Mouse (Mus musculus) stomach, embryonic 16.5 days (tissue): ENCODE measurements around the gene Olfr1043. TPM values are rescaled to one million over a fixed set of nuclear protein-coding genes. Genes with fewer than 3 reads are reported as not detected.

Source experiments
- ATAC-seq: fragments of 200-750 bp; cut with Nextera tagmentation; 2 replicates; pipeline ENCODE4 v1.8.0; 2017; ENCODE audit warnings: moderate number of reproducible peaks, moderate TSS enrichment; ENCODE audit not compliant: insufficient read depth, low FRiP score
- H3K27ac ChIP-seq: fragments of 300-500 bp; sonication (generic); 2 replicates; pipeline ENCODE4 v1.5.1; 2014; ENCODE audit warnings: low read length
- H3K27me3 ChIP-seq: fragments of 300-500 bp; sonication (generic); 2 replicates; pipeline ENCODE4 v1.6.1; 2014; ENCODE audit warnings: low read length, control low read depth, mixed read lengths; ENCODE audit not compliant: control insufficient read depth, insufficient read depth
- H3K36me3 ChIP-seq: fragments of 300-500 bp; sonication (generic); 2 replicates; pipeline ENCODE4 v1.6.1; 2014; ENCODE audit warnings: low read length; ENCODE audit not compliant: control insufficient read depth, insufficient read depth
- H3K4me1 ChIP-seq: fragments of 300-500 bp; sonication (generic); 2 replicates; pipeline ENCODE4 v1.6.1; 2014; ENCODE audit warnings: low read length, control low read depth, mixed read lengths; ENCODE audit not compliant: control insufficient read depth, insufficient read depth
- H3K4me2 ChIP-seq: fragments of 300-500 bp; sonication (generic); 2 replicates; pipeline ENCODE4 v1.6.1; 2014; ENCODE audit warnings: low read depth, low read length, mixed read lengths
- H3K4me3 ChIP-seq: fragments of 300-500 bp; sonication (generic); replicated peaks from 2 replicates; pipeline ENCODE4 v1.5.1; 2014; ENCODE audit warnings: mild to moderate bottlenecking, low read length
- H3K9ac ChIP-seq: fragments of 300-500 bp; sonication (generic); 2 replicates; pipeline ENCODE4 v1.6.1; 2014; ENCODE audit warnings: low read length
- H3K9me3 ChIP-seq: fragments of 300-500 bp; sonication (generic); replicated peaks from 2 replicates; pipeline ENCODE4 v1.6.1; 2016; ENCODE audit warnings: low read length, control low read depth; ENCODE audit not compliant: control insufficient read depth
- WGBS: fragments of 180-500 bp; shearing (Covaris S2); extraction: QIAGEN DNeasy Blood & Tissue Kit; methylation state at CpG from one replicate; pipeline ENCODE4 v1.1.7; 2014; 5-methylcytosine and 5-hydroxymethylcytosine counted together
- polyA plus RNA-seq: library from polyadenylated mRNA; unstranded; fragments of >200 nt; fragmentation: Nextera tagmentation; extraction: Ambion mirVana; gene quantifications from 2 replicates; pipeline ENCODE4 v1.2.1, GENCODE M21; 2015

The Olfr1043 gene
- polyA plus RNA-seq, 1 experiment from 2014 or later: not detected

DNA sequence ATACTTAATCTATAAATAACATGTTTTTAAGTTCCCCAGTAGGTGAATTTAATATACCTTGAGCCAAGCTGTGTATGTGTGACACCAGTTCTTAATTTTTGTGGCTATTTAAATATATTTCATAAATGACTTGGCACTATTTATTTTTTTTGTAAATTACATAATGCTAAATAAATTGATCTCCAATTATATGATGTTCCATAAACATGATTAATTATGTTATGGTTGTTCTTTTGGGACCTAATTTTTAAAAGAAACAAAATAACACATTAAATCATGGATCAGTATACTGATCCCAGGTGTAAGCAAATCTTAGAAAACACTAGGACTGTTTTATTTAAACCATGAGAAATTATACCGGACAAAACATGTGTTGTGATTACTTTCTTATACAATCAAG, 31.5 kb downstream of the Olfr1043 start, which contains the start of gene Olfr1039:
Gene Olfr1039 (minus strand): TSS at position 101 of the 400 bp plus-strand sequence.
- H3K4me1 ChIP-seq: no peaks in the 10 kb centered on the region
- WGBS: 88% methylated on average over 1 of the region's 1 CpGs
- H3K36me3 ChIP-seq: no peaks in the 10 kb centered on the region
- ATAC-seq: no peak
- H3K4me2 ChIP-seq: no peak within 1 kb of the TSS
- H3K9me3 ChIP-seq: no peaks in the 10 kb centered on the region
- H3K27ac ChIP-seq: no peak within 1 kb of the TSS
- no peak within 1 kb of the TSS for H3K4me3 ChIP-seq
- H3K27me3 ChIP-seq: no peaks in the 10 kb centered on the region
- no peak within 1 kb of the TSS for H3K9ac ChIP-seq

Other genes starting within 250 kb of the Olfr1043 start
- gene Olfr1026, start 246.0 kb downstream of the Olfr1043 start, polyA plus RNA-seq: not detected in 2 replicates
- not detected in 2 replicates for gene Olfr1028, start 217.1 kb downstream of the Olfr1043 start, polyA plus RNA-seq
- not detected in 2 replicates for gene Olfr1029, start 193.6 kb downstream of the Olfr1043 start, polyA plus RNA-seq
- gene Olfr1030, start 188.2 kb downstream of the Olfr1043 start, polyA plus RNA-seq: not detected in 2 replicates
- not detected in 2 replicates for gene Olfr1031, start 177.2 kb downstream of the Olfr1043 start, polyA plus RNA-seq
- gene Olfr1032, start 162.0 kb downstream of the Olfr1043 start, polyA plus RNA-seq: not detected in 2 replicates
- 4.9 and 5.4 TPM in 2 replicates for gene Olfr1033, start 146.9 kb downstream of the Olfr1043 start, polyA plus RNA-seq
- gene Olfr1034, start 121.7 kb downstream of the Olfr1043 start, polyA plus RNA-seq: 0.06 and 0.09 TPM in 2 replicates
- not detected in 2 replicates for gene Olfr1036, start 93.5 kb downstream of the Olfr1043 start, polyA plus RNA-seq
- not detected in 2 replicates for gene Olfr1037, start 80.1 kb downstream of the Olfr1043 start, polyA plus RNA-seq
- gene Olfr1039, start 31.6 kb downstream of the Olfr1043 start, polyA plus RNA-seq: not detected in 2 replicates
- gene Olfr1040, start 20.8 kb downstream of the Olfr1043 start, polyA plus RNA-seq: not detected in 2 replicates
- not detected in 2 replicates for gene Olfr1042, start 5.7 kb downstream of the Olfr1043 start, polyA plus RNA-seq
- gene Olfr1044, start 10.3 kb upstream of the Olfr1043 start, polyA plus RNA-seq: not detected in 2 replicates
- not detected in 2 replicates for gene Olfr52, start 18.2 kb upstream of the Olfr1043 start, polyA plus RNA-seq
- gene Olfr1045, start 35.5 kb upstream of the Olfr1043 start, polyA plus RNA-seq: not detected in 2 replicates
- not detected in 2 replicates for gene Olfr1046, start 51.8 kb upstream of the Olfr1043 start, polyA plus RNA-seq
- gene Olfr1047, start 63.9 kb upstream of the Olfr1043 start, polyA plus RNA-seq: not detected in 2 replicates
- not detected in 2 replicates for gene Olfr1048, start 72.8 kb upstream of the Olfr1043 start, polyA plus RNA-seq
- gene Olfr1049, start 90.8 kb upstream of the Olfr1043 start, polyA plus RNA-seq: not detected in 2 replicates
- gene Olfr1051, start 111.6 kb upstream of the Olfr1043 start, polyA plus RNA-seq: not detected in 2 replicates
- gene Olfr1052, start 124.9 kb upstream of the Olfr1043 start, polyA plus RNA-seq: not detected in 2 replicates
- not detected in 2 replicates for gene Olfr1053, start 147.8 kb upstream of the Olfr1043 start, polyA plus RNA-seq
- not detected in 2 replicates for gene Olfr1054, start 167.9 kb upstream of the Olfr1043 start, polyA plus RNA-seq
- gene Olfr1055, start 182.8 kb upstream of the Olfr1043 start, polyA plus RNA-seq: not detected in 2 replicates
- gene Olfr1056, start 194.9 kb upstream of the Olfr1043 start, polyA plus RNA-seq: not detected in 2 replicates
- not detected in 2 replicates for gene Olfr1057, start 210.9 kb upstream of the Olfr1043 start, polyA plus RNA-seq
- not detected in 2 replicates for gene Olfr1058, start 221.0 kb upstream of the Olfr1043 start, polyA plus RNA-seq
- gene Olfr1061, start 246.5 kb upstream of the Olfr1043 start, polyA plus RNA-seq: not detected in 2 replicates